14 mouse cellular contexts compared by ENCODE assay signal in the genomic region with DNA sequence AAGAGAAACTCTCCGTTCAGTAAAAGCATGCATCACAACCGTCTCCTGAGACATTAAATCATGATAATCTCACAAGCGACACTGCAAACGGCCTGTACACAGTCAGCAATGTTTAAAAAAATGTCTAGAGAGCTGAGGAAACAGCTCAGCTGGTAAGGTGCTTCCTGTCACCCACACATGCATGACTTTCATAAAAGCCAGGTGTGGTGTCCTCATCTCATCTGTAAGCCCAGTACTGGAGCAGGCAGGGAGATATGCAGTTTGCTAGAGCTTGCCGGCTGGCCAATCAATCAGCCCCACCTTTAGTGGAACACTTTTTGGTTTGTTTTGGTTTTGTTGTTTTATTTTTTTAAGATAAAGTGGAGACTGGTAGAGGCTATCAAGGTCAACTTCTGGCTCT. TPM values are rescaled to one million over a fixed set of nuclear protein-coding genes. Genes with fewer than 3 reads are reported as not detected.
DNase-seq lines count a peak whose midpoint lies in the region; ATAC-seq lines count a peak whose summit lies in the region.
"Had no signal": no experiment of that assay in that cellular context is flagged by ENCODE, and none has a peak within 500 bp of the region (broad histone marks: within the 10 kb centered on the region; RNA-seq: fewer than 3 reads in every experiment).

No protein-coding gene starts in this region.

- 0 out of 2 replicates have a peak, but pooled peaks have one; percentile 9 for ATAC-seq in granulocyte monocyte progenitor cell, adult 5-6 weeks (replicated peaks; ENCODE audit: poor library complexity, severe bottlenecking)
- ATAC-seq: forebrain, postnatal 0 days; midbrain, embryonic 15.5 days had no signal

- DNase-seq in spleen, postnatal 36 days (ENCODE audit: low spot score in 2 of 2), result peak; percentile 29 to 39
- no peak for DNase-seq in spleen, postnatal 14 days (ENCODE audit: low spot score in 2 of 2)
- peak; percentile 1 to 12 for DNase-seq in natural killer cell, adult 2 months (ENCODE audit: low spot score in 2 of 2)
- peak; percentile 45 for DNase-seq in thymus, postnatal 4 days
- no peak for DNase-seq in ovary, postnatal 10 days (ENCODE audit: low spot score)
- no peak for DNase-seq in neural tube, embryonic 10.5 days (ENCODE audit: extremely low spot score, low spot score)
- DNase-seq in layer of hippocampus, postnatal 36 days, result no peak
- DNase-seq: cerebellum, adult 9-11 months; forebrain, postnatal 0 days; kidney, adult 9 months; lung, postnatal 4 days; retina, postnatal 1 day had no signal

RNA-seq across cellular contexts. Expression of gene Heca, which starts 27.9 kb away (rescaled TPM):
- 15.8 and 17.3 TPM in 2 replicates for total RNA-seq in granulocyte monocyte progenitor cell, adult 5-6 weeks (2014; fragmentation: Nextera tagmentation)
- 16.0 and 35.8 TPM in 2 replicates for total RNA-seq in granulocyte monocyte progenitor cell, adult 5-6 weeks (2017)
- total RNA-seq in layer of hippocampus, postnatal 36 days (2021), result 10 to 100 TPM; 28.8 to 34.9 TPM

Comparison
In these comparisons a context has a peak if more than half of its experiments do, and no peak if none do; other contexts are left out.
1. DNase-seq: peak in spleen, postnatal 36 days (2 of 2), natural killer cell, adult 2 months (2 of 2) and thymus, postnatal 4 days (single experiment); none in spleen, postnatal 14 days (0 of 2), ovary, postnatal 10 days (single experiment), neural tube, embryonic 10.5 days (single experiment) and layer of hippocampus, postnatal 36 days (0 of 2).